Mouse (Mus musculus): ENCODE measurements around the gene Bpifb1. TPM values are rescaled to one million over a fixed set of nuclear protein-coding genes. Genes with fewer than 3 reads are reported as not detected.

Gene Bpifb1
- polyA plus RNA-seq (2015; fragmentation: Nextera tagmentation; extraction: Ambion mirVana): 1.5 and 1.8 TPM in 2 replicates

GRCm38 (mm10) chr2:154190546-154191258, at the start of gene Bpifb1:
Gene Bpifb1, plus strand, starts transcription at chr2:154190818.
- no peaks in the 10 kb centered on the region for H3K4me1 ChIP-seq (replicated peaks; ENCODE audit: control insufficient read depth, insufficient read depth, low read length)
- no peak within 1 kb of the TSS for H3K9ac ChIP-seq (ENCODE audit: low read length)
- H3K27me3 ChIP-seq (ENCODE audit: control insufficient read depth, insufficient read depth, low read depth, low read length): no peaks in the 10 kb centered on the region
- no peak within 1 kb of the TSS for H3K27ac ChIP-seq (ENCODE audit: low read length)
- H3K4me3 ChIP-seq (ENCODE audit: low read length): no peak within 1 kb of the TSS
- H3K36me3 ChIP-seq (ENCODE audit: control insufficient read depth, insufficient read depth, low read length): no peaks in the 10 kb centered on the region
- no peak within 1 kb of the TSS for H3K4me2 ChIP-seq (ENCODE audit: low read depth, low read length)
- no peak for ATAC-seq (ENCODE audit: low read depth)
- no peaks in the 10 kb centered on the region for H3K9me3 ChIP-seq (ENCODE audit: control insufficient read depth, low read length)
- WGBS: 71% methylated on average over 11 of the region's 11 CpGs

- H3K4me1 ChIP-seq (replicated peaks; ENCODE audit: control insufficient read depth, insufficient read depth, low read length): no peaks in the 10 kb centered on the region
- H3K9ac ChIP-seq (ENCODE audit: low read length): no peak within 1 kb of the TSS
- H3K4me2 ChIP-seq (ENCODE audit: low read depth, low read length): no peak within 1 kb of the TSS
- no peaks in the 10 kb centered on the region for H3K36me3 ChIP-seq (ENCODE audit: control insufficient read depth, insufficient read depth, low read length)
- no peak within 1 kb of the TSS for H3K4me3 ChIP-seq (ENCODE audit: low read length)
- no peak within 1 kb of the TSS for H3K27ac ChIP-seq (ENCODE audit: low read length)
- no peak for ATAC-seq (ENCODE audit: low read depth)
- WGBS: 71% methylated on average over 4 of the region's 4 CpGs
- H3K27me3 ChIP-seq (ENCODE audit: control insufficient read depth, insufficient read depth, low read depth, low read length): no peaks in the 10 kb centered on the region
- H3K9me3 ChIP-seq (ENCODE audit: control insufficient read depth, low read length): no peaks in the 10 kb centered on the region
Measured at GRCm38 (mm10) chr2:154142580-154142979, 48.0 kb upstream of the Bpifb1 start, which contains the start of gene Bpifa1. Gene Bpifa1, plus strand, starts transcription at chr2:154142880.

GRCm38 (mm10) chr2:154143735-154144134, 46.9 kb upstream of the Bpifb1 start:
- WGBS: 41% methylated on average over 3 of the region's 3 CpGs
- Histone ChIP-seq H3K4me2 (ENCODE audit: low read depth, low read length) (no peak overlapping the region), H3K4me1 (replicated peaks; ENCODE audit: control insufficient read depth, insufficient read depth, low read length) (no peaks in the 10 kb centered on the region), H3K9me3 (ENCODE audit: control insufficient read depth, low read length) (no peaks in the 10 kb centered on the region), H3K27ac (ENCODE audit: low read length) (no peak overlapping the region), H3K27me3 (ENCODE audit: control insufficient read depth, insufficient read depth, low read depth, low read length) (no peaks in the 10 kb centered on the region), H3K9ac (ENCODE audit: low read length) (no peak overlapping the region), H3K4me3 (ENCODE audit: low read length) (no peak overlapping the region), H3K36me3 (ENCODE audit: control insufficient read depth, insufficient read depth, low read length) (no peaks in the 10 kb centered on the region)
- ATAC-seq (ENCODE audit: low read depth): no peak

GRCm38 (mm10) chr2:154147496-154147895, 43.1 kb upstream of the Bpifb1 start:
- Histone ChIP-seq H3K4me1 (replicated peaks; ENCODE audit: control insufficient read depth, insufficient read depth, low read length) (no peaks in the 10 kb centered on the region), H3K27me3 (ENCODE audit: control insufficient read depth, insufficient read depth, low read depth, low read length) (no peaks in the 10 kb centered on the region), H3K9me3 (ENCODE audit: control insufficient read depth, low read length) (no peaks in the 10 kb centered on the region), H3K9ac (ENCODE audit: low read length) (no peak overlapping the region), H3K36me3 (ENCODE audit: control insufficient read depth, insufficient read depth, low read length) (no peaks in the 10 kb centered on the region), H3K27ac (ENCODE audit: low read length) (no peak overlapping the region), H3K4me2 (ENCODE audit: low read depth, low read length) (no peak overlapping the region), H3K4me3 (ENCODE audit: low read length) (no peak overlapping the region)
- WGBS: 73% methylated on average over 4 of the region's 4 CpGs
- no peak for ATAC-seq (ENCODE audit: low read depth)

GRCm38 (mm10) chr2:154158433-154158832, 32.2 kb upstream of the Bpifb1 start:
- WGBS: 39% methylated on average over 3 of the region's 3 CpGs
- H3K4me1 ChIP-seq (replicated peaks; ENCODE audit: control insufficient read depth, insufficient read depth, low read length): no peaks in the 10 kb centered on the region
- H3K4me2 ChIP-seq (ENCODE audit: low read depth, low read length): no peak overlapping the region
- no peak overlapping the region for H3K27ac ChIP-seq (ENCODE audit: low read length)
- H3K9ac ChIP-seq (ENCODE audit: low read length): no peak overlapping the region
- H3K36me3 ChIP-seq (ENCODE audit: control insufficient read depth, insufficient read depth, low read length): no peaks in the 10 kb centered on the region
- H3K9me3 ChIP-seq (ENCODE audit: control insufficient read depth, low read length): no peaks in the 10 kb centered on the region
- no peak overlapping the region for H3K4me3 ChIP-seq (ENCODE audit: low read length)
- no peaks in the 10 kb centered on the region for H3K27me3 ChIP-seq (ENCODE audit: control insufficient read depth, insufficient read depth, low read depth, low read length)
- no peak for ATAC-seq (ENCODE audit: low read depth)

GRCm38 (mm10) chr2:154162307-154162706, 28.3 kb upstream of the Bpifb1 start, which contains the start of gene Bpifa5:
Gene Bpifa5, plus strand, starts transcription at chr2:154162607.
- WGBS: 72% methylated on average over 8 of the region's 8 CpGs

GRCm38 (mm10) chr2:154163306-154163705, 27.3 kb upstream of the Bpifb1 start:
- Histone ChIP-seq H3K27me3 (ENCODE audit: control insufficient read depth, insufficient read depth, low read depth, low read length) (no peaks in the 10 kb centered on the region), H3K4me2 (ENCODE audit: low read depth, low read length) (no peak overlapping the region), H3K4me3 (ENCODE audit: low read length) (no peak overlapping the region), H3K4me1 (replicated peaks; ENCODE audit: control insufficient read depth, insufficient read depth, low read length) (no peaks in the 10 kb centered on the region), H3K36me3 (ENCODE audit: control insufficient read depth, insufficient read depth, low read length) (no peaks in the 10 kb centered on the region), H3K27ac (ENCODE audit: low read length) (no peak overlapping the region), H3K9me3 (ENCODE audit: control insufficient read depth, low read length) (no peaks in the 10 kb centered on the region), H3K9ac (ENCODE audit: low read length) (no peak overlapping the region)
- ATAC-seq (ENCODE audit: low read depth): no peak
- 86% methylated on average over 5 of the region's 5 CpGs for WGBS

More at GRCm38 (mm10) chr2:154162307-154162706, 28.3 kb upstream of the Bpifb1 start, which contains the start of gene Bpifa5:
- Histone ChIP-seq H3K4me3 (ENCODE audit: low read length) (no peak within 1 kb of the TSS), H3K27ac (ENCODE audit: low read length) (no peak within 1 kb of the TSS), H3K4me2 (ENCODE audit: low read depth, low read length) (no peak within 1 kb of the TSS), H3K9me3 (ENCODE audit: control insufficient read depth, low read length) (no peaks in the 10 kb centered on the region), H3K4me1 (replicated peaks; ENCODE audit: control insufficient read depth, insufficient read depth, low read length) (no peaks in the 10 kb centered on the region), H3K27me3 (ENCODE audit: control insufficient read depth, insufficient read depth, low read depth, low read length) (no peaks in the 10 kb centered on the region), H3K9ac (ENCODE audit: low read length) (no peak within 1 kb of the TSS), H3K36me3 (ENCODE audit: control insufficient read depth, insufficient read depth, low read length) (no peaks in the 10 kb centered on the region)
- no peak for ATAC-seq (ENCODE audit: low read depth)

GRCm38 (mm10) chr2:154169172-154169571, 21.4 kb upstream of the Bpifb1 start:
- Histone ChIP-seq H3K36me3 (ENCODE audit: control insufficient read depth, insufficient read depth, low read length) (no peaks in the 10 kb centered on the region), H3K4me3 (ENCODE audit: low read length) (no peak overlapping the region), H3K9ac (ENCODE audit: low read length) (no peak overlapping the region), H3K4me1 (replicated peaks; ENCODE audit: control insufficient read depth, insufficient read depth, low read length) (no peaks in the 10 kb centered on the region), H3K27me3 (ENCODE audit: control insufficient read depth, insufficient read depth, low read depth, low read length) (no peaks in the 10 kb centered on the region), H3K4me2 (ENCODE audit: low read depth, low read length) (no peak overlapping the region), H3K9me3 (ENCODE audit: control insufficient read depth, low read length) (no peaks in the 10 kb centered on the region), H3K27ac (ENCODE audit: low read length) (no peak overlapping the region)
- no peak for ATAC-seq (ENCODE audit: low read depth)
- 36% methylated on average over 3 of the region's 3 CpGs for WGBS

GRCm38 (mm10) chr2:154171621-154172020, 19.0 kb upstream of the Bpifb1 start:
- ATAC-seq (ENCODE audit: low read depth): no peak
- H3K4me1 ChIP-seq (replicated peaks; ENCODE audit: control insufficient read depth, insufficient read depth, low read length): no peaks in the 10 kb centered on the region
- H3K4me2 ChIP-seq (ENCODE audit: low read depth, low read length): no peak overlapping the region
- no peaks in the 10 kb centered on the region for H3K36me3 ChIP-seq (ENCODE audit: control insufficient read depth, insufficient read depth, low read length)
- H3K27ac ChIP-seq (ENCODE audit: low read length): no peak overlapping the region
- no peaks in the 10 kb centered on the region for H3K27me3 ChIP-seq (ENCODE audit: control insufficient read depth, insufficient read depth, low read depth, low read length)
- H3K9ac ChIP-seq (ENCODE audit: low read length): no peak overlapping the region
- WGBS: 58% methylated on average over 6 of the region's 6 CpGs
- H3K9me3 ChIP-seq (ENCODE audit: control insufficient read depth, low read length): no peaks in the 10 kb centered on the region
- H3K4me3 ChIP-seq (ENCODE audit: low read length): no peak overlapping the region
